Mouse (Mus musculus): ENCODE measurements at regions not wholly inside any gene's neighbourhood (a gene's known extent, or its start where the extent isn't known, plus 50 kb on each side); places are given as distances from the start of the nearest gene placed in this dataset.

- TF ChIP-seq CTCF (IDR thresholded peaks at IDR 0.05; ENCODE audit: low read depth) = no peak
- TF ChIP-seq EP300 (IDR thresholded peaks at IDR 0.05; ENCODE audit: low read depth) = no peak
These were observed 167.8 kb upstream of the Snx7 start for GRCm38 (mm10) chr3:118036501-118036900.
